Mouse (Mus musculus): ENCODE measurements around the gene Sh3kbp1.

DNA sequence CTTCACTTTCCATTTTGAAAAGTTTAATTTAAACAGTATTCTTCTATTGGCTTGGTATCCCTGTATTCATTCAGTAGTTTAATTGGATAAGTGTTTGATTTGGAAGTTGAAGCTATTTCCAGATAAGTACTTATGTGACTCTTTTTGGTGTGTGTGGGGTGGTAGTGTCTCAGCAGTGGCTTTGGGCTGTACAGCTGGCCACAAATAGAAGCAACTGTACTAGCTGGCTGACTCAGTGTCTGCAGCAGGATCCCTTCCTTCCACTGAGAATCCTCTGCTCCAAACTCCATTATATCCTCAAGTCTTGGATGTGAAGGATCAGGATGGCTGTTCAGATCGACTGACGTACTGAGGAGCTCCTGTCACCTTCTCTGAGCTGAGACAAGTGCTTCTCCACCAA is 190.4 kb downstream of the Sh3kbp1 start:
- TF ChIP-seq POLR2AphosphoS2 (IDR thresholded peaks at IDR 0.05; ENCODE audit: low read depth, low read length) = no peak
- no peak for TF ChIP-seq JUN (IDR thresholded peaks at IDR 0.05; ENCODE audit: insufficient read depth, low read depth, low read length)
- TF ChIP-seq CTCF (conservative IDR thresholded peaks at IDR 0.05 in 1 of 2, IDR thresholded peaks at IDR 0.05 in 1 of 2; ENCODE audit: low read depth in 2 of 2, low read length in 2 of 2) = no peak
- TF ChIP-seq POLR2A (IDR thresholded peaks at IDR 0.05; ENCODE audit: low read depth, low read length) = no peak
- no peak for TF ChIP-seq MAZ (IDR thresholded peaks at IDR 0.05; ENCODE audit: low read depth, low read length)
